Mouse (Mus musculus) ES-E14 (cell line): ENCODE data around the gene Ccdc62.

Source experiments
- HCFC1 ChIP-seq: IDR thresholded peaks from 2 replicates; pipeline ENCODE4 v1.6.1; 2012; ENCODE audit warnings: low read length, inconsistent platforms, borderline replicate concordance; ENCODE audit not compliant: insufficient read depth
- ZNF384 ChIP-seq: IDR thresholded peaks from 2 replicates; pipeline ENCODE4 v1.6.1; 2012; ENCODE audit warnings: low read depth, low read length, inconsistent platforms

DNA sequence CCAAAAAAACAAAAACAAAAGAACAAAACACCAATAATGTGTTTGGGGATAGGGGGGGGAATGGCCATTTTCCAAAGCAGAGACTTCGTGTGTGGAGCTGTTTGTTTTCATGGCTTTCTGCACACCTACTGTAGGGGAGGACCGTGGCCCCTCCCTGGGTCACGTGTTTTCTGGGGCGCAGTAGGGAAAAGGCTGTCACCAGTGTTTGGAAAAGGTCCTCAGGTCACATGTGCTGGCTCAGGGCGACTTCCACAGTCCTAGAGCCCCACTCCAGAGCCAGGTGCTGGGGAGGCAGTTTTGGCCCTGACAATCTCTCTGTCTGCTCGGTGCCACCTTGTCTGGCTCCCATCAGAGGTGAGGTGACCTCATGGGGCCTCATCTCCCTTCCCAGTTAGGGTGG is 64.9 kb downstream of the Ccdc62 start:
- TF ChIP-seq HCFC1 (no peak), ZNF384 (no peak)
